Mouse (Mus musculus) forelimb bud, embryonic 11.5 days (tissue): ENCODE measurements around the gene Dek.

ENCODE experiments used
- DNase-seq: peaks from one replicate; pipeline ENCODE4 v3.0.0-alpha.2; 2012; ENCODE audit warnings: low read depth, low spot score

The Dek gene

DNA sequence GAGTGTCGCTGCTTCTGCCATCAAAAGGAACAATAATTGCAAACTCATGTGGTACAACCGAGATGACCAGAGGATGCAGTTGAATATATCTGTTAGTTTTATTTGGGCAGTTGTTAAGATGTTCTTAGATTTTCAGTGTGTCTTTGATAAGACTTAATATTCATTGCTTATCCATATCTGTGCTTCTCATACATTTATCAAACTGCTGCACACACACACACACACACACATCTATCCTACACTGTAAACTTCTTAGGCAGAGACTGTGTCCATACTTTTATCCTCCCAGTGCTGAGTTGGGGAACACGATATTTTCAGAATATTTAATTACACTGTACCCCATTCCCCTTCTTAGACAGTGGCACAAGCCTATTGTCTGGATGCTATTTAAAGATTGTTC is 5.2 kb upstream of the Dek start:
- DNase-seq: no peak

DNA sequence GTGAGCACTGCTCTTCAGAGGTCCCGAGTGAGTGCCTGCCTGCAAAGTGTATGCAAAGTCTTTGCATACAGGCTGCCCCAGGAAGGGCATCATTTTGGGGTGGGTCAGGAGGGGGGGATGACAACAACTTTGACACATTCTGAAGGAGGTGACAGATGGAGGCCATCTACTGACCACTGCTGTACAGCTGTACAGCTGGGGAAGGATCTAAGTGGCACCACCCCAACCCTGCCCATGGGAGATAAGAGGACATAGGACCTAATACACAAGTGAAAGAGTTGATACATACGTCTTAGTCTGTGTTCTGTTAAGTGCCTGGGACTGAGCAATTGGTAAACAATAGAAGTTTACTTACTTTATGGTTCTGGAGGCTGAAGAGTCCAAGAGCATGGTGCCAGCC is 3.2 kb upstream of the Dek start:
- no peak for DNase-seq

DNA sequence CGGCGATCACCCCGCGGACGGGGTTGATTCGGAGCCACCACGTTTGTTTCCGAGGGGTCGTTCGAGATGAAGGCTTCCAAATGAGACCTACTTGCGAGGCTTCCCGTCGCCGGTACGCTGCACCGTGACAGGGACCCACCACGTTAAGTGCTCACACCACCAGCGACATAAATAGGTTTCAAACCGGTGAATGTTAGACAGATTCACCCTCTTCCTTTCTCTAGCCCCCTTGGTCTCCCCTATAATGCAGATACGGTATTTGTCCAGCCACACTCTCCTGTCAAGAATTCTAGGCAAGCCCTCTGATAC is 533 bp upstream of the Dek start:
- no peak for DNase-seq

DNA sequence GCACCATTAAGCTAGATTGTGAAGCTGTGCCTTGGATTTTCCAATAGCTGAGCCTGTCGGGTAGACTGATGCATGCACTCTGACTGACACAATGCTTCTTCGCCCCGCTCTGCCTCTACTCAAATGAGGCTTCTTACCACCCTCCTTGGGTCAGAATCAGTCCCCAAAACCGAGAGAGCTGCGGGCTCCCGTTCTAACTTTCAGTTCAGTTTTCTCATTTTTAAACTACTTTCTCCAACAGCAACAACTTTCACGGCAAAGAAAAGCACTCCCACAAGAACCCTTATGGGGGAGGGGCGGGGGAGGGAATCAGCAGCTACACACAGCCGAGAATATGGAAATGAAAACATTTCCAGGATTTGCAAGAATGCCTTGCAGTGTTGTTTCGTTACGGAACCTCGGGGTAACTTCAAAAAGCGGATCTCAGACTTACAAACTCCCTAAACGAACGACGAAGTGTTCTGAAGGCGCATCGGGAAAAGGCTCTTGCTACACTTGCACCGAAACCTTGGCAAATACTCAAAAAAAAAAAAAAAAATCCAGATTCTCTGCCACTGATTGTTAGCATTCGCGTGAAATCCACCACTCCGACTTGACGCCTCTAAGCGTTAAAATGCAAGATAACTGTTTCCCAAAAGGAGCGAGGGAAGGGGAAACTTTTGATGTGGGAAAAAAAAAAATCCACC is 1.0 kb downstream of the Dek start:
- DNase-seq: peak; percentile 35

DNA sequence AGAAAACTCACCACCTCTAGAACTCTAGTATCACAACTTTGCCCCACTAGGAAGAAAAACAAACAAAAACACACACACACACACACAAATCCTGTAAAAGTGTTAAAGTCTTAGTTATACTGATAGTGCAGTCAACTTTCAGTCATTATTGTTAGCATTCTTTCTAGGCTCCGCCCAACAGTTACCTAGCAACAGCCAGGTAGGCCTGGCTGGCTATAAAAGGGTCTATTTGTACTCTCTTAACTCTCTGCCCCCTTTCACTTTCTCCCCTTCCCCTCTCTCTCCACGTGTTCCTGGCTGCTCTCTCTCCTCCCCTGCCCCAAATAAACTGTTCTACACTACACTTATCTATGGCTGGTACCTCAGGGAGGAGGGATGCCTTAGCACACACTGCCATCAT is 1.9 kb downstream of the Dek start:
- no peak for DNase-seq

DNA sequence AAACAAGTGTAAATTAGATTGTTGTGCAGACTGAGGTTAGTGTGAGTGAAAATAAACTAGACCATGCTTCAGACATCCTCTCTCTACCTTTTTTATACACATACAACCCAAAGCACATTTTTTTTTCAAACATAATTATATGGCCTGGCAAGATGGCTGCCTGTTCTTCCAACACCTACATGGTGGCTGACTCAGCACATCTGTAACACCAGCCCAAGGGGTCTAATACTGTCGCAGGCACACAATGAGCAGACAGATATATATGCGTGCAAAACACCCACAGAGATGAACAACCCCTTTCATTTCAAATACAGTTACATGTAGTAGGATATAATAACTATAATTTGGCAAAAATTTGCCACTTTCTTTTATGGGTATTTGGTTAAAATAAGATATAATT is 5.4 kb downstream of the Dek start:
- DNase-seq: no peak

DNA sequence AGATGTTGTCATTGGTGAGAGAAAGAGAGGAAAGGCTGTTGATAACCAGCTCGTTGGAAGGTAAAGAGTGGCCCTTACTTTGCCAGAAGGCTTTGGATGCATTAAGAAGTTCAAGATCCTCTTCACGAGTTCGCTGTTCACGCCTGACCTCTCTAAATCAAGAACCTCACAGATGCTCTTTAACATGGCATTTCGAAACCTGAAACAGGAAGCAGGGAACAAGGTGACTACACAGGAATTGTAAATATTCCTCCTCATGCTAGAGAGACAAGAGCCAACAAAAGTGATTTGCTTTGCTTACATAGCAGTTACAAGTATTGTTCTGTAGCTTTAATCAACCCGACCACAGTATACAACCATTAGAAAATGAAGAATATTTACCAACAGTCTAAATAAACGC is 6.7 kb downstream of the Dek start:
- DNase-seq: no peak

DNA sequence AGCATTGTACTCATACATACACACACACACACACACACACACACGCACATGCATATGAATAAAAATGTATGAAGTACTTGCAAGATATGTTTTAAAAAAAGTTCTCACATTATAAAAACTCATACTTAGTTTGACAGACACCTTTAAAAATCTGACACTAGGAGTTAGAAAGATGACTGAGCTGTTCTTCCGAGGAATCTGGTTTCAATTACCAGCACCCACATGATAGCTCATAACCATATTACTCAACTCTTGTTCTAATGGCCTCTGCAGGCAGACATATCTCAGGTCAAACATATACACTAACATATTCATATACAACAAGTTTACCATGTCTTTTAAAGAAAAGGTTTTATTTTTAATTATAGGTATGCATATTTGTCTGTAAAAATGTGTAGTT is 9.4 kb downstream of the Dek start:
- no peak for DNase-seq

DNA sequence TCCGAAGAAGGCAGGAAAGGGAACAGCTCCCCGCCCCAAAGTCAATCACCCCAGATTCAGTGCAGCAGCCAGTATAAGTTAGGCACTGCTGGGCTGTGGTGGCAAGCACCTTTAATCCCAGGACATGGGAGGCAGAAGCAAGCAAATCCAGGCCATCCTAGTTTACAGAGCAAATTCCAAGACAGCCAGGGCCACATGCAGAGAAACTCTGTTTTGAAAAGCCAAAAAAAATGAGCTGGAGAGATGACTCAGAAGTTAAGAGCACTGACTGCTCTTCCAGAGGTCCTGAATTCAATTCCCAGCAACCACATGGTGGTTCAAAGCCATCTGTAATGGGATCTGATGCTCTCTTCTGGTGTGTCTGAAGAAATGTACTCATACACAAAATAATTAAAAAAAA is 12.2 kb downstream of the Dek start:
- no peak for DNase-seq

DNA sequence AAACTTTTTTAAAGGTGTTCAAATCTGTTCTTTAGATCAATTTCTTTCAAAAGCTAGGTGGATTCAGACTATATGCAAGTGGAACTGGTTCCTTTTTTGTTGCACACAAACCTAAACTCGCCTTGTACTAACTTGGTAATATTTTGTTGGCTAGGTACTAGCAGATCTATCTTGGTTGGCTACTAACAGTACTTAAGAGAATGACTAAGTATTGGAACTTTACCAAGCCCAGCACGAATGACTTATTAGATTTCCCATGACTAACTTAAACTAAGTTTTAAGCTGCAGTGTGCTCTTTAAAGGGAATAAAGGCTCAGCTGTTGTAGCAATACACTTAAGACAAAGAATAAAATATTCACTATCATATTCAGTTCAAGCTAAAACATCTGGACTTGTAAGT is 16.7 kb downstream of the Dek start:
- no peak for DNase-seq

DNA sequence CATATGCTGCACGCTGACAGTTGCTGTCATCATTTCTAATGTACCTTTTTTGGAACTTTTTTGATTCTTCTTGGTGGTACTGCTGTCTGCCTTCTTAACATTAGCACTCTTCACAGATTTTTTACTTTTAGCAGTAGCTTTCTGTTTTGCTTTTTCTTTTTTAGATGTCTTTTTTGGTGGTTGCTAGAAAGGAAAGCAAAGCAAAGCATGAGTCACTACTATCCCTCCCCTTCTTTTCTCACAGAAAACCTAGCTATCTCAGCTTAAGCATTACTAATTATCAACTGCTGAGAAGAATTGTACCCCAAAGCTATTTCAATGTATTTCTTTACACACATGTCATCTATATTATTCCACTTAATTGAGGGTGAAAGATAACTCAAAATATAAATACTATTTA is 17.6 kb downstream of the Dek start:
- no peak for DNase-seq

DNA sequence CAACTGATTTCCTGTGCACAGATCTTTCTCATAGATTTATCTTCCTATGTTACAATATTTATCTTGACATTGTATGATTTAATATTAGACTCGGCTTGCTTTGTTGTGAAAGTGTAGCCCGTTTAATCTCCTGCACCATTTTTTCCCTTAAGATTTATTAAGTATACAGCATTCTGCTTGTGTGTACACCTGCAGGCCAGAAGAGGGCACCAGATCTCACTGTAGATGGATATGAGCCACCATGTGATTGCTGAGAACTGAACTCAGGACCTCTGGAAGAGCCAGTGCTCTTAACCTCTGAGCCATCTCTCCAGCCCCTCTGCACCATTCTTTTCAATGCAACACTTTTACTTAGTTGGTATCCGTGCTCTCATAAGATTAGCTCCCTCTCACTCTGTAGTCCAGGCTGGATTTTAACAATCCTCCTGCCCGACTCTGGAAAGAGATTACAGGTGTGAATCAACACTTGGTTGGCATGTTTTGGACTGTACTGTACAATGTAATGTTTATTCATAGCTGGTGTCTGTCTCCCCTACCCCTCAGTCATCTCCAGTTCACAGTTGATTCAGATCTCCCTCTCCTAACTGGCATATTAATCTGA is 25.0 kb downstream of the Dek start:
- no peak for DNase-seq

DNA sequence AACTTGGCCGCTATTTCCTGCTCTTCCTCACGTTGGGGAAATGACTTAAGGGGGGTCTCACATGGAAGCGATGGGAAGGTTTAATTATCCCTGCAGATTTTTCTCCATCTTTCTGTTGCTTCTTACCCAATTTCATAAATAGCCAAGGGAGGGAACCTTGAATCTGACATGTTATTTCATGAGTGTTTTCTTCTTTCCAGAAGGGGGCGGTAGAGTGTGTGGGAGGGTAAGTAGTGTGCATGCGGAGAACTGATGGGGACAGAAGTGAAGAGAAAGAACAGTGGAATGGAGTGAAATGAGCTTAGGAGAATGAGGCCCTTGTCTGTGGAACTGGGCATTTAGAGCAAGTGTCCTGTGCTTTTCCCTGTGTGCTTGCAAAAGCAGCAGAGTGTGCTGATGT is 27.2 kb downstream of the Dek start:
- no peak for DNase-seq

DNA sequence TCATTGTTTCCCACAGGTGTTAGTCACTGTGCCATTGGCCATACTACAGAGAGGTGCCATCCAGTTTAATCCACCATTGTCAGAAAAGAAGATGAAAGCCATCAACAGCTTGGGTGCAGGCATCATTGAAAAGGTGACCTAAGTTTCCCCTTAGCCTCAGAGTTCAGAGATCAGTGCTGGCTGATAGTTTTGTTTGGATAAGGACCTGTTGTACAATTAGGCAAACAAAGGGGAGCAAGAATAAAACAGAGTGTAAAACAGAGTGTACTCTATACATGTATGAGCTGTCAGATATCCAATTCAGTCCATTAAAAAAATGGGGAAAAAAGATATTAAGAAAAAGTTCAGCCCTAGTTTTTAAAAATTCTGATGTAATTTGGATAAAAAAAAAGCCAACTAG is 28.6 kb downstream of the Dek start:
- no peak for DNase-seq

DNA sequence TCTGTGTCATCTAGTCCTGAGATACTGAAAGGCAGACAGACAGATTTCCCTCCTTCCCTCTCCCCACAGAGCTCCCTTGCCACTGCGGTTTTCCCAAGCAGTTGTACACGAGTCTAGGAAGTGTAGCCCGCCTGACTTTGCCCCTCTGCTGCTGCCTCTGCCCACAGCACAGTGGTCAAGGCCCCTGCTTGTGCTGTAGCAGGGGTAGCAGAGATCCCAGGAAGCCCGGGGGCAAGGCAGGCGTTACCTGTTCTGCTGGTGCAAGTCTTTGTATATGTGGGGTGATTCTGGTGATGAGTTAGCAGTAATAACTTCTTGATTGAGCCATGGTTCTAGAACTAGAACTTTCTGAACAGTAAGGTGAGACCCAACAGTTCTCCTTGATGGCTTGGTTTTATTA is 29.8 kb downstream of the Dek start:
- no peak for DNase-seq

DNA sequence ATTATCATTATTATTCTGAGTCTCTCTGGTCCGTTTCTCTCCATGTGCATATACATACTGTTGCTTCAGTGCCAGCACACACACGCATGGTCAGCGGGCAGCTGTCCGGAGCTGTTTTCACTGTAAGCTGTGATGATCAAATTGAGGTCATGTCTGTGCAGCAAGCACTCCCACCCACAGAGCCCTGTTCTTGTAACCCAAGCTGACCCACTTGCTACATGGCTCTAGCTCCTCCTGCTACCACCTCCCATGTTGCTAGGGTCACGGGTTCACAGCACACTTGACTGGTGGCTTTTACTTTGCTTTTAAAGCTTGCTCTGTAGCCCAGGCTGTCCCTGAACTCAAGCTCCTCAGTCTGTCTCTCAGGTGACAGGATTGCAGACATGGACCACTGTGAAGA is 33.5 kb downstream of the Dek start:
- DNase-seq: no peak

DNA sequence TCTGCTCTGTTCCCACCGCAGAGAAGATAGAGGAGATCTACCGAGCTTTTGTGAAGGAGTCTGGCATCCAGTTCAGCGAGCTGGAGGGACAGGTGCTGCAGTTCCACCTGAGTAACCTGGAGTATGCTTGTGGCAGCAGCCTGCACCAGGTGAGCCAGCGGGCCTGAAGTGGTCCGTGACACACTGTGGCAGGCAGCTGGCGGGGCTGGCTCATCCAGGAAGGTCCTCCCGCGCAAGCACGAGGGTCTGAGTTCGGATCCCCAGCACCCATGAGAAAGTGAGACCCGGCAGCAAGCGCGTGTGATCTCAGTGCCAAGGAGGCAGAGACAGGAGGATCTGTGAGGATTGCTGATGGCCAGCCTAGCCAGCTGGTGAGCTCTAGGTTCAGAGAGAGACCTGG is 34.1 kb downstream of the Dek start:
- no peak for DNase-seq

DNA sequence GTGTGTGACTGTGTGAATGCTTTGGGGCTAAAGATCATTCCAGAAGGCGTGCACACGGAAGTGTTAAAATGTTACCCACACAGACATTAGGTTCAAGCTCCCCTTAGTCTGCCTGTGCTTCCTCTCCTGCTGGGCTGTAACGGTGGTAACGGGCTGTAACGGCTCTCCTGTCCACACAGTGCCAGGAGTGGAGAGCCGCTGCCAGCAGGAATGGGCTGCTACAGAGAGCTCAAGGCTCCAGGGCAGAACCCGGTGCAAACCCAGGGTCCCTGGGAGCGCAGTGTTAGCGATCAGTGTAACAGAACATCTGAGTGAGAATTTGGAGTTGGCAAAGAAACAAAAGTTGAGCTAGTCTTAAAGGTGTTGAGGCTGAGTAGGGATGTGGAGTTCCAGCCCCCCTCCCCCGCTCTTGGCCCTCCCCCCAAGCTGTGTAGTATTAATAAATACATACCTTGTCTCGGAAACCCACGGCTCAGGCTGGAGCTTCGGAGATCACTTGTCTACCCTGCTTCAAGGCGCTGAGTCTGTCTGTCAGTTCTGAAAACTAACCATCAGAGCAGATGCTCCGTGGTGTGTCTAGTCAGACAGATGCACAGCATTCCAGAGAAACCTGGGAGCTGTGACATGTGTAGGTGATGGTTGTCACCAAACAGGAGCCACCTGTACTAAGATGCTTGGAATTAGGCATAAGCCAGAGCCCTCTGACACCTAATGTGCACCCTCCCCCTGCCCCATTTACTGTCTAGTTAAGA is 35.5 kb downstream of the Dek start:
- no peak for DNase-seq

DNA sequence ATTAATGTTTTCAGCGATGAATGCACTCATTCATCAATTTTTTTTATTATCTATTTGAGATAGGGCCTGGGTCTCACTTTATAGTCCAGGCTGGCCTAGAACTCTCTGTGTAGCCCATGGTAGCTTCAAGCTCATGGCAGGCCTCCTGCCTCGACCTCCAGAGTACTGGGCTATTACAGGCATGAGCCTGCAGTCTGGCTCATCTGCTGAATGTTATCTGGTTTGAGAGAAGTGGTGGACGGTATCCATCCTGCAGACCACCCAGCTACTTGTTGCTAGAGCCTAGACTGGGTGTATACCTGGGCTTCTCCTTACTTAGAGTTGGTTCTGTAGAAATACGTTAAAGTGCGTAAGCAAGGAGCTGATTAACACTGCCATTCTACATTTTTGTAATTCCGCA is 39.0 kb downstream of the Dek start:
- DNase-seq: no peak

DNA sequence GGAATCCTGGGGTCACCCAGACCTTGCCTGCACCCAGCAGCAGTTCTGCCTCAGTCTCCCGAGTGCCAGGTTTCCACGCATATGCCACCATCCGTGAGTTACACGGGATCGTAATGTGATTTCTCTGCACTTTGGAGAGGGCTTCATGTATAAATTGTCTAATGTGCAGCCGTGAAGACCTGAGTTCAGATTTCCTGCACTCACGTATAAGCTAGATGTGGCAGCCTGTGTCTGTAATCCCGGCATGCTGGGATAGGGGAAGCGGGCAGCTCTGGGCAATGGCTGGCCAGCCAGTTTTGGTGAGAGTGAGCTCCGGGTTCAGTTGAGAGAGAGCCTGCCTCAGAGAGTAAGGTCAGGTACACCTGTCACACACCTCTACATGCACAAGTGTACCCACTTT is 39.5 kb downstream of the Dek start:
- DNase-seq: no peak

DNA sequence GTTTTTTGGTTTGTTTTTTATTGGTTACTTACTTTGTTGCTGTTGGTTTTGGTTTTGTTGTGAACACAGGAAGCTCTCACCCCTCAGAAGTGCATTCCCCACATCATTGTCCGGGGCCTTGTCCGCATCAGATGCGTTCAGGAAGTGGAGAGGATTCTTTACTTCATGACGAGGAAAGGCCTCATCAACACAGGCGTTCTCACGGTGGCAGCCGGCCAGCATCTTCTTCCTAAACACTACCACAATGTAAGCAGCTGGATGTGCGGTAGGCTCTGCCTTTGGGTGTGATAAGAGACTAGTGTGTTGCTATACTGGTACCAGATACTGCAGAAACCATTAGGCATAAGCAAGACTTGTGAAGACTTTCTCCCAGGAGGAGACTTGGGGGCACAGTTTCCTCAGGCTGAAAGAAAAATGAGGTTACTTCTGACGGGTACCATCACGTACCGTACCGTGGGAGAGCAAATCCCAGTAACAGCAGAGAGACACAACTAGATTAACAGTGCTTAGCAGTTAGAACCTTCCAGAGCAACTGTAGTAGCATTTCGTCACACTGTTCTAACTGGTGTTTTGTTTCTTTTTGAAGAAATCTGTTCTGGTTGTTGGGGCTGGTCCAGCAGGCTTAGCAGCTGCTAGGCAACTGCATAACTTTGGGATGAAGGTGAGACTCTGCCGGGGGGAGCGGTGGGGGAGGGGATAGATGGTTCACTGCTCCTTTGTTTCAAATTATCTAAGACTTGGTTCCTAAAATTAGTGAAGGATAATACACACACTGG is 41.8 kb downstream of the Dek start:
- no peak for DNase-seq

DNA sequence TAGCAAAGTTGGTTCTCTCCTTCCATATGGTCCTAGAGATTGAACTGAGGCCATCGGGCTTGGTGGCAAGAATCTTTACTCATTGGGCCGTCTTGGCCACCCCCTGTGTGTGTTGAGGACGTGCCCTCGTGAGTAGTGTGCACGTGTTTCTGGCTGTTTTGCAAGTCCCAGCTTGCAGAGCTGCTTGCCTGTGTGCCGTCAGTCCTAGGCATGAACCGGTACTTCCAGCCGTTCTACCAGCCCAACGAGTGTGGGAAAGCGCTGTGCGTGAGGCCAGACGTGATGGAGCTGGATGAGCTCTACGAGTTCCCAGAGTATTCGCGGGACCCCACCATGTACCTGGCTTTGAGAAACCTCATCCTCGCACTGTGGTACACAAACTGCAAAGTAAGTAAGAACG is 43.2 kb downstream of the Dek start:
- DNase-seq: no peak

DNA sequence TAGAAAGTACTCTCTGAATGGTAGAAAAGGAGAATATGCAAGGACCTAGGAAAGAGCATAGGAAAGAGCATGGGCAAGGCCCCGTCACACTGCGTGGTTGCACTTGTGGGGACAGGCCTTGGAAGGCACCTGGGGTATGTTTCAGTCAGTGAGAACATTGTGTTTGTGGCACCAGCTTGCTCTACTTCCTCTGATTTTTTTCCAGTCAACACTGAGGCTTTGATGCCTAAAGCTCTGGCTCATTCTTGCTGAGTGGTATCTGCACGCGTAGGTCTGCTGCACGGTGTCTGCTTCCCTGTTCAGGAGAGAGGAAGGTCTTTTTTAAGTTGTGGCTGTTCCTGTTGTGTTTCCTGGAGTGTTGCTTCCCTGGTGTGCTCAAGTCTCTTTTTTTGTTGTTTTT is 49.2 kb downstream of the Dek start:
- DNase-seq: no peak
